Mouse (Mus musculus): Measurements from ENCODE around the gene Mterf1b. TPM values are rescaled to one million over a fixed set of nuclear protein-coding genes. Genes with fewer than 3 reads are reported as not detected.

The Mterf1b gene
- polyA plus RNA-seq, 1 experiment from 2014 or later = 3.1 TPM

DNA sequence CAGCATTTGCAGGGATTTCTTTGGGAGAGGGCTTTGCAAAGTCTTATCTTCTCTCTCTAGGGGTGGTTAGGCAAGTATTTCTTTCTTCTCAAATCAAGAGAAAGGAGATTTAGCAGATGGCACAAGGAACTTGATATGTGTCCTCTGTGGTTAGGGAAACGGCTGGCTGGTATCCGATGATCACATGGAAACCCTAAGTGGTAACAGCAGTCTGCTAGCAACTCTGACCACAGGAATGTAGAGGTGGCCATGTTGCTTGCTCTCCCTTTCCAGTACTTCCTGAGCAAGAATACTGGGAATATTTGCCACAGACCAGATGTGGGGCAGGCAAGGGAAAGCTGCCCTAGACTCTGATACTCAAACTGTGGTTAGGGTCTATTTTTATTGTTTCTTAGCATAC is 53.9 kb downstream of the Mterf1b start:
- no peak overlapping the region for H3K4me2 ChIP-seq
- H3K9me3 ChIP-seq (replicated peaks) = no peaks in the 10 kb centered on the region
- H3K4me1 ChIP-seq (replicated peaks) = peaks cover 5% of the 10 kb centered on the region; the same call in 1 of the 2 replicates
- WGBS = 34% methylated on average over 2 of the region's 2 CpGs
- H3K27me3 ChIP-seq (replicated peaks) = no peaks in the 10 kb centered on the region
- H3K36me3 ChIP-seq = no peaks in the 10 kb centered on the region
- no peak for ATAC-seq (ENCODE audit: insufficient number of reproducible peaks, low FRiP score)
- no peak overlapping the region for H3K9ac ChIP-seq
- H3K27ac ChIP-seq (ENCODE audit: poor library complexity, severe bottlenecking) = no peak overlapping the region
- no peak overlapping the region for H3K4me3 ChIP-seq

Other genes starting within 250 kb of the Mterf1b start
- gene Cyp51, start 87.6 kb upstream of the Mterf1b start, polyA plus RNA-seq (2016; fragmentation: Nextera tagmentation; extraction: Ambion mirVana) = 47.5 and 50.8 TPM in 2 replicates

All from heart, embryonic 12.5 days (tissue).